Mouse (Mus musculus) olfactory bulb, adult 2 months (tissue): ENCODE data around the gene G6pc. TPM values are rescaled to one million over a fixed set of nuclear protein-coding genes. Genes with fewer than 3 reads are reported as not detected.

Source experiments
- H3K27ac ChIP-seq: fragments of 200-500 bp; 2 replicates; pipeline ENCODE4 v1.5.1; 2012; ENCODE audit warnings: low read depth, low read length; ENCODE audit not compliant: insufficient read depth
- H3K4me1 ChIP-seq: fragments of 200-500 bp; 2 replicates; pipeline ENCODE4 v1.6.1; 2012; ENCODE audit warnings: low read length; ENCODE audit not compliant: control insufficient read depth, insufficient read depth
- H3K4me3 ChIP-seq: fragments of 200-500 bp; 2 replicates; pipeline ENCODE4 v1.5.1; 2012; ENCODE audit warnings: mild to moderate bottlenecking, low read depth, low read length, moderate library complexity; ENCODE audit not compliant: insufficient read depth
- CTCF ChIP-seq: fragments of 200-500 bp; IDR thresholded peaks from 2 replicates; pipeline ENCODE4 v1.5.1; 2012; ENCODE audit warnings: low read depth, mild to moderate bottlenecking, low read length, moderate library complexity; ENCODE audit not compliant: insufficient read depth
- POLR2A ChIP-seq: fragments of 200-500 bp; IDR thresholded peaks from 2 replicates; pipeline ENCODE4 v1.6.1; 2012; ENCODE audit warnings: mild to moderate bottlenecking, low read depth, low read length, moderate library complexity; ENCODE audit not compliant: insufficient read depth
- WGBS: fragments of 180-500 bp; shearing (Covaris S2); methylation state at CpG from one replicate; pipeline ENCODE4 v1.1.7; 2018; 5-methylcytosine and 5-hydroxymethylcytosine counted together
- polyA plus RNA-seq: library from polyadenylated mRNA; stranded (reverse); fragments of >200 nt; gene quantifications from 2 replicates; pipeline ENCODE4 v1.2.4, GENCODE M21; 2012; ENCODE audit warnings: low replicate concordance; ENCODE audit not compliant: missing spikeins, insufficient read depth, insufficient read length

G6pc gene
- polyA plus RNA-seq, 1 experiment = not detected

GRCm38 (mm10) chr11:101424105-101424851 is 56.9 kb downstream of the G6pc start, which contains the start of gene Gm27029:
Gm27029 (minus strand) TSS chr11:101424796.
- TF ChIP-seq POLR2A (no peak), CTCF (no peak)
- peaks cover 9% of the 10 kb centered on the region for H3K4me1 ChIP-seq
- WGBS = 4% methylated on average over 23 of the region's 23 CpGs
- peak within 1 kb of the TSS; percentile 70 for H3K4me3 ChIP-seq
- H3K27ac ChIP-seq = peak within 1 kb of the TSS; percentile 43; the same call in 1 of the 2 replicates

DNA sequence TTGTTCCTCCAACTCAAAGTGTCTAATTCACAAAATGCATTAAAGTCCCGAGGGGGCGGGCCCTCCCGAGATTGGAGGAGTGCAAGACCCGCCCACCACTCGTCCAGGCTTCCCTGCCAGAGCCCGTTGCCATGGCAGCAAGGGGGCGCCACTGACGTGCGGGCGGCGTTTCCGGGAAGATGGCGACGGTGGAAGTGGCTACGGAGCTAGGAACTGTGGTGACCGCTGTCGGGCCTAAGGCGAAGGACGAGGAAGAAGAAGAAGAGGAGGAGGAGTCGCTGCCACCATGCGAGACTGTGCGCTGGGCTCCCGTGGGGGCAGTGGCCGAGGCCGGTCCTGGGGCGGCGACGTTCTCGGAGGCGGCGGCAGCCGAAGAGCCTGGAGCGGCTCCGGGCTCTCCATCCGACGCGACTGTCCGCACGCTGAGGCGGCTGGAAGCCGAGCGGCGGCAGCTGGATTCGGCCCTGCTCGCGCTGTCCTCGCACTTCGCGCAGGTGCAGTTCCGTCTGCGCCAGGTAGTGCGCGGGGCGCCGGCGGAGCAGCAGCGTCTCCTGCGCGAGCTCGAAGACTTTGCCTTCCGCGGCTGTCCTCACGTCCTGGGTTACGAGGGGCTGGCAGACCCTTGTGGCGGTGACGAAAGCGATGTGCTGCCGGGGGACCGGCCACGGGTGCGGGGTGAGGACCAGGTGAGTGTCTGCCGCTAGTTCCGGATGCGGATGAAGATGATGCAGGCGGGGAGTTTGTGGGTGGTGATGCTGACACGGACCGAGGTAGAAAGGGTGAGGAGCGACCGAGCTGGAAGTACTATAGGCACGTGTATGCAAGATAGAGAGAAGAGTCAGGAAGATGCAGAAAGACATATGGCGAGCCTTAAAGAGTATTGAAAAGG is 57.8 kb downstream of the G6pc start, which contains the start of the genes Rundc1 and Ptges3l:
TSS of gene Rundc1 (plus strand) at position 161 of the 889 bp plus-strand sequence.
TSS of gene Ptges3l (minus strand) at position 409 of the 889 bp plus-strand sequence.
- under 1% methylated on average over 81 of the region's 81 CpGs for WGBS
- no peak for TF ChIP-seq CTCF
- TF ChIP-seq POLR2A = peak; percentile 67
- H3K4me3 ChIP-seq = peak within 1 kb of the TSS; percentile 70
- peak within 1 kb of the TSS; percentile 43; the same call in 1 of the 2 replicates for H3K27ac ChIP-seq
- H3K4me1 ChIP-seq = peaks cover 9% of the 10 kb centered on the region

- Histone ChIP-seq H3K27ac (no peak overlapping the region), H3K4me1 (peaks cover 9% of the 10 kb centered on the region), H3K4me3 (0 out of 2 replicates have a peak overlapping the region, but pooled peaks have one; percentile 12)
- WGBS = 45% methylated on average over 8 of the region's 8 CpGs
- TF ChIP-seq CTCF (no peak), POLR2A (no peak)
These were observed 58.8 kb downstream of the G6pc start for GRCm38 (mm10) chr11:101426165-101426564.

Other genes with a start within 250 kb of the G6pc start
- not detected in 2 replicates for gene Retreg3, start 247.7 kb upstream of the G6pc start, polyA plus RNA-seq
- gene Tubg1, start 247.6 kb upstream of the G6pc start, polyA plus RNA-seq = not detected in 2 replicates
- not detected in 2 replicates for gene Tubg2, start 211.7 kb upstream of the G6pc start, polyA plus RNA-seq
- gene Cntnap1, start 197.0 kb upstream of the G6pc start, polyA plus RNA-seq = not detected in 2 replicates
- gene Plekhh3, start 196.2 kb upstream of the G6pc start, polyA plus RNA-seq = not detected in 2 replicates
- not detected in 2 replicates for gene Ccr10, start 192.1 kb upstream of the G6pc start, polyA plus RNA-seq
- not detected in 2 replicates for gene Ezh1, start 141.1 kb upstream of the G6pc start, polyA plus RNA-seq
- not detected in 2 replicates for gene Ramp2, start 121.5 kb upstream of the G6pc start, polyA plus RNA-seq
- not detected in 2 replicates for gene Vps25, start 113.9 kb upstream of the G6pc start, polyA plus RNA-seq
- gene Wnk4, start 107.0 kb upstream of the G6pc start, polyA plus RNA-seq = not detected in 2 replicates
- not detected in 2 replicates for gene Cntd1, start 88.5 kb upstream of the G6pc start, polyA plus RNA-seq
- not detected in 2 replicates for gene Coa3, start 88.4 kb upstream of the G6pc start, polyA plus RNA-seq
- gene Becn1, start 65.3 kb upstream of the G6pc start, polyA plus RNA-seq = not detected in 2 replicates
- 706 TPM in 1 of 2 replicates, not detected in the other for gene Psme3, start 51.3 kb upstream of the G6pc start, polyA plus RNA-seq
- not detected in 2 replicates for gene Aoc2, start 42.5 kb upstream of the G6pc start, polyA plus RNA-seq
- not detected in 2 replicates for gene Aoc3, start 37.0 kb upstream of the G6pc start, polyA plus RNA-seq
- not detected in 2 replicates for gene Aarsd1, start 50.1 kb downstream of the G6pc start, polyA plus RNA-seq
- gene Gm27029, start 57.2 kb downstream of the G6pc start, polyA plus RNA-seq = not detected in 2 replicates
- gene Rundc1, start 57.5 kb downstream of the G6pc start, polyA plus RNA-seq = not detected in 2 replicates
- gene Ptges3l, start 57.8 kb downstream of the G6pc start, polyA plus RNA-seq = not detected in 2 replicates
- gene Rpl27, start 74.7 kb downstream of the G6pc start, polyA plus RNA-seq = not detected in 2 replicates
- not detected in 2 replicates for gene Ifi35, start 80.8 kb downstream of the G6pc start, polyA plus RNA-seq
- 335 TPM in 1 of 2 replicates, not detected in the other for gene Rnd2, start 97.4 kb downstream of the G6pc start, polyA plus RNA-seq
- not detected in 2 replicates for gene Vat1, start 98.7 kb downstream of the G6pc start, polyA plus RNA-seq
- gene Brca1, start 184.4 kb downstream of the G6pc start, polyA plus RNA-seq = not detected in 2 replicates
- not detected in 2 replicates for gene Nbr1, start 184.6 kb downstream of the G6pc start, polyA plus RNA-seq
- gene Tmem106a, start 214.7 kb downstream of the G6pc start, polyA plus RNA-seq = not detected in 2 replicates
- gene Gm11634, start 231.7 kb downstream of the G6pc start, polyA plus RNA-seq = not detected in 2 replicates